Mouse (Mus musculus) embryonic facial prominence, embryonic 10.5 days (tissue): ENCODE measurements at regions not wholly inside any gene's neighbourhood (a gene's known extent, or its start where the extent isn't known, plus 50 kb on each side); places are given as distances from the start of the nearest gene placed in this dataset.

Source experiments
- DNase-seq: peaks from one replicate; pipeline ENCODE4 v3.0.0-alpha.2; 2017; ENCODE audit warnings: low spot score
- H3K27ac ChIP-seq: fragments of 300-500 bp; sonication (generic); replicated peaks from 2 replicates; pipeline ENCODE4 v1.5.1; 2016; ENCODE audit warnings: mild to moderate bottlenecking
- H3K27me3 ChIP-seq: fragments of 300-500 bp; sonication (generic); replicated peaks from 2 replicates; pipeline ENCODE4 v1.6.1; 2016; ENCODE audit warnings: low read depth, mild to moderate bottlenecking; ENCODE audit not compliant: poor library complexity, severe bottlenecking
- H3K36me3 ChIP-seq: fragments of 300-500 bp; sonication (generic); replicated peaks from 2 replicates; pipeline ENCODE4 v1.6.1; 2016; ENCODE audit warnings: mild to moderate bottlenecking, moderate library complexity
- H3K4me1 ChIP-seq: fragments of 300-500 bp; sonication (generic); 2 replicates; pipeline ENCODE4 v1.6.1; 2016
- H3K4me3 ChIP-seq: fragments of 300-500 bp; sonication (generic); 2 replicates; pipeline ENCODE4 v1.5.1; 2016; ENCODE audit warnings: mild to moderate bottlenecking, moderate library complexity
- H3K9me3 ChIP-seq: fragments of 300-500 bp; sonication (generic); 2 replicates; pipeline ENCODE4 v1.6.1; 2016; ENCODE audit warnings: mild to moderate bottlenecking
- WGBS: fragments of 180-500 bp; shearing (Covaris S2); methylation state at CpG from one replicate; pipeline ENCODE4 v1.1.7; 2016; 5-methylcytosine and 5-hydroxymethylcytosine counted together

- Histone ChIP-seq H3K27ac (no peak overlapping the region), H3K4me1 (peaks cover 2% of the 10 kb centered on the region; the same call in 1 of the 2 replicates), H3K4me3 (no peak overlapping the region), H3K9me3 (no peaks in the 10 kb centered on the region), H3K27me3 (no peaks in the 10 kb centered on the region), H3K36me3 (no peaks in the 10 kb centered on the region)
- 73% methylated on average over 3 of the region's 3 CpGs for whole genome bisulfite sequencing
- DNase-seq, result no peak
These were observed 412.0 kb upstream of the Cntn6 start for GRCm38 (mm10) chr6:104080581-104080980.

GRCm38 (mm10) chr6:104082242-104082641 lies 410.3 kb upstream of the Cntn6 start:
- Histone ChIP-seq H3K27me3 (no peaks in the 10 kb centered on the region), H3K36me3 (no peaks in the 10 kb centered on the region)
- 95% methylated on average over 2 of the region's 2 CpGs for WGBS

GRCm38 (mm10) chr6:104108386-104108785 lies 384.2 kb upstream of the Cntn6 start:
- DNase-seq, result no peak

More at GRCm38 (mm10) chr6:104082242-104082641, 410.3 kb upstream of the Cntn6 start:
- no peak for DNase-seq
- H3K4me1 ChIP-seq, result peaks cover 2% of the 10 kb centered on the region; the same call in 1 of the 2 replicates
- no peak overlapping the region for H3K4me3 ChIP-seq
- no peaks in the 10 kb centered on the region for H3K9me3 ChIP-seq
- no peak overlapping the region for H3K27ac ChIP-seq

More at GRCm38 (mm10) chr6:104108386-104108785, 384.2 kb upstream of the Cntn6 start:
- Histone ChIP-seq H3K36me3 (no peaks in the 10 kb centered on the region), H3K9me3 (no peaks in the 10 kb centered on the region), H3K4me3 (no peak overlapping the region), H3K27ac (no peak overlapping the region), H3K4me1 (no peaks in the 10 kb centered on the region), H3K27me3 (no peaks in the 10 kb centered on the region)
- WGBS, result 85% methylated on average over 5 of the region's 5 CpGs
